In the genomic region with DNA sequence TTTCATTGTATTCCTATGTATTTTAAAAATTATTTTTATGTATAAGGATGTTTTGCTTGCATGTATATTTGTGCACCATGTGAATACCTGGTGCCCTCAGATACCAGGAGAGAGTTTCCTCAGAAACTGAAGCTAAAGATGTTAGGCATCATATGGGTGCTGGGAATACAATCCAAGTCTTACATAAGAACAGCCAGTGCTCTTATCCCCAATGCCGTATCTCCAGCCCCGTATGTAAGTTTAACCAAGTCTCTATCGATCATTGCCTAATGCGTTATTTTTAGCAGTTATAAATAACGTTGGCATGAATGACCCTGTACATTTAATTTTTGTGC, we compare ENCODE assay signal across 8 mouse cellular contexts. TPM values are rescaled to one million over a fixed set of nuclear protein-coding genes. Genes with fewer than 3 reads are reported as not detected.
A peak's percentile ranks its signal among the peaks of the same experiment; 100 is the strongest.
DNase-seq lines count a peak whose midpoint lies in the region; ATAC-seq and TF ChIP-seq lines count a peak whose summit lies in the region.
"Had no signal": no experiment of that assay in that cellular context is flagged by ENCODE, and none has a peak within 500 bp of the region (broad histone marks: within the 10 kb centered on the region; RNA-seq: fewer than 3 reads in every experiment).

No protein-coding gene starts in this region.

- peak overlapping the region; percentile 42 for H3K4me2 ChIP-seq in lung, embryonic 16.5 days (ENCODE audit: low read depth, low read length)
- H3K4me2 ChIP-seq in lung, postnatal 0 days (replicated peaks; ENCODE audit: low read depth, low read length) = no peak overlapping the region
- H3K4me2 ChIP-seq in forebrain, embryonic 15.5 days (replicated peaks) = peak overlapping the region; percentile 14; the same call in 1 of the 2 replicates
- H3K4me2 ChIP-seq in limb, embryonic 14.5 days (replicated peaks; ENCODE audit: low read depth, low read length, severe bottlenecking) = no peak overlapping the region
- peak overlapping the region; percentile 35; the same call in 1 of the 2 replicates for H3K4me2 ChIP-seq in stomach, embryonic 16.5 days (ENCODE audit: low read depth, low read length)

- DNase-seq in lung, postnatal 0 days (ENCODE audit: low spot score) = no peak
- no peak for DNase-seq in limb, embryonic 14.5 days (ENCODE audit: low spot score)
- DNase-seq in spleen, postnatal 4 days (ENCODE audit: low spot score in 2 of 2) = no peak
- no peak for DNase-seq in testis, postnatal 10 days (ENCODE audit: low spot score)

- 27% methylated on average over 5 of the region's 5 CpGs for WGBS in lung, embryonic 16.5 days
- 26% methylated on average over 5 of the region's 5 CpGs for WGBS in lung, postnatal 0 days
- 27% methylated on average over 5 of the region's 5 CpGs for WGBS in forebrain, embryonic 15.5 days
- 33% methylated on average over 5 of the region's 5 CpGs for WGBS in limb, embryonic 14.5 days
- WGBS in stomach, embryonic 16.5 days = 28% methylated on average over 5 of the region's 5 CpGs

- no peaks in the 10 kb centered on the region for H3K27me3 ChIP-seq in lung, embryonic 16.5 days (ENCODE audit: control insufficient read depth, insufficient read depth, low read depth, low read length)
- H3K27me3 ChIP-seq in lung, postnatal 0 days (replicated peaks; ENCODE audit: insufficient read depth, low read length) = no peaks in the 10 kb centered on the region
- no peaks in the 10 kb centered on the region for H3K27me3 ChIP-seq in forebrain, embryonic 15.5 days
- no peaks in the 10 kb centered on the region for H3K27me3 ChIP-seq in limb, embryonic 14.5 days (ENCODE audit: control insufficient read depth, insufficient read depth, low read length)
- no peaks in the 10 kb centered on the region for H3K27me3 ChIP-seq in stomach, embryonic 16.5 days (ENCODE audit: control insufficient read depth, insufficient read depth, low read length)

- TF ChIP-seq EP300 in lung, postnatal 0 days (IDR thresholded peaks at IDR 0.05) = no peak

- no peak for TF ChIP-seq POLR2A in limb, embryonic 14.5 days (IDR thresholded peaks at IDR 0.05; ENCODE audit: borderline replicate concordance, extremely low read depth, insufficient read depth, insufficient read length)

- H3K27ac ChIP-seq in lung, embryonic 16.5 days (ENCODE audit: low read length) = no peak overlapping the region
- no peak overlapping the region for H3K27ac ChIP-seq in lung, postnatal 0 days (ENCODE audit: low read length)
- no peak overlapping the region for H3K27ac ChIP-seq in forebrain, embryonic 15.5 days (replicated peaks)
- H3K27ac ChIP-seq in limb, embryonic 14.5 days (replicated peaks; ENCODE audit: low read depth, low read length) = no peak overlapping the region
- no peak overlapping the region for H3K27ac ChIP-seq in stomach, embryonic 16.5 days (ENCODE audit: low read length)

- peaks cover 22% of the 10 kb centered on the region for H3K36me3 ChIP-seq in lung, embryonic 16.5 days (ENCODE audit: control insufficient read depth, insufficient read depth, low read length)
- H3K36me3 ChIP-seq in lung, postnatal 0 days (ENCODE audit: insufficient read depth, low read length) = peaks cover 15% of the 10 kb centered on the region
- peaks cover 45% of the 10 kb centered on the region for H3K36me3 ChIP-seq in forebrain, embryonic 15.5 days
- H3K36me3 ChIP-seq in limb, embryonic 14.5 days (ENCODE audit: control insufficient read depth, insufficient read depth, low read length) = peaks cover 49% of the 10 kb centered on the region
- H3K36me3 ChIP-seq in stomach, embryonic 16.5 days (ENCODE audit: control insufficient read depth, insufficient read depth, low read length) = no peaks in the 10 kb centered on the region

- H3K4me3 ChIP-seq in lung, embryonic 16.5 days (ENCODE audit: low read length) = peak overlapping the region; percentile 66
- H3K4me3 ChIP-seq in lung, postnatal 0 days (ENCODE audit: low read depth, low read length) = no peak overlapping the region
- peak overlapping the region; percentile 91 for H3K4me3 ChIP-seq in forebrain, embryonic 15.5 days
- H3K4me3 ChIP-seq in limb, embryonic 14.5 days (replicated peaks; ENCODE audit: low read length) = peak overlapping the region; percentile 91
- H3K4me3 ChIP-seq in stomach, embryonic 16.5 days (replicated peaks; ENCODE audit: low read length) = peak overlapping the region; percentile 70

- H3K9ac ChIP-seq in lung, embryonic 16.5 days (ENCODE audit: low read length) = no peak overlapping the region
- H3K9ac ChIP-seq in lung, postnatal 0 days (replicated peaks; ENCODE audit: low read depth) = no peak overlapping the region
- 0 out of 2 replicates have a peak overlapping the region, but pooled peaks have one; percentile 99 for H3K9ac ChIP-seq in forebrain, embryonic 15.5 days (replicated peaks)
- H3K9ac ChIP-seq in limb, embryonic 14.5 days (ENCODE audit: low read depth, low read length, severe bottlenecking) = peak overlapping the region; percentile 91; the same call in 1 of the 2 replicates
- H3K9ac ChIP-seq in stomach, embryonic 16.5 days (ENCODE audit: low read length) = no peak overlapping the region

- ATAC-seq in lung, embryonic 16.5 days (ENCODE audit: low read depth) = no peak
- ATAC-seq in lung, postnatal 0 days = no peak
- peak; percentile 41; the same call in 1 of the 2 replicates for ATAC-seq in forebrain, embryonic 15.5 days (replicated peaks)
- ATAC-seq in limb, embryonic 14.5 days (ENCODE audit: low FRiP score, low read depth) = 0 out of 2 replicates have a peak, but pooled peaks have one; percentile 4
- ATAC-seq in stomach, embryonic 16.5 days (ENCODE audit: insufficient read depth, low FRiP score) = peak; percentile 28; the same call in 1 of the 2 replicates

- peaks cover 10% of the 10 kb centered on the region for H3K4me1 ChIP-seq in lung, embryonic 16.5 days (replicated peaks; ENCODE audit: control insufficient read depth, insufficient read depth, low read length)
- H3K4me1 ChIP-seq in lung, postnatal 0 days (ENCODE audit: insufficient read depth, low read depth, low read length) = no peaks in the 10 kb centered on the region; the same call in 1 of the 2 replicates
- peaks cover 18% of the 10 kb centered on the region for H3K4me1 ChIP-seq in forebrain, embryonic 15.5 days
- peaks cover 4% of the 10 kb centered on the region; the same call in 1 of the 2 replicates for H3K4me1 ChIP-seq in limb, embryonic 14.5 days (ENCODE audit: control insufficient read depth, insufficient read depth, low read length)
- peaks cover 5% of the 10 kb centered on the region for H3K4me1 ChIP-seq in stomach, embryonic 16.5 days (ENCODE audit: control insufficient read depth, insufficient read depth, low read length)

- TF ChIP-seq CTCF in lung, postnatal 0 days (IDR thresholded peaks at IDR 0.05) = no peak

- H3K9me3 ChIP-seq in lung, embryonic 16.5 days (ENCODE audit: control insufficient read depth, low read length) = no peaks in the 10 kb centered on the region
- no peaks in the 10 kb centered on the region for H3K9me3 ChIP-seq in lung, postnatal 0 days (ENCODE audit: low read length)
- H3K9me3 ChIP-seq in forebrain, embryonic 15.5 days = no peaks in the 10 kb centered on the region
- H3K9me3 ChIP-seq in limb, embryonic 14.5 days (ENCODE audit: control insufficient read depth, low read length) = no peaks in the 10 kb centered on the region
- no peaks in the 10 kb centered on the region for H3K9me3 ChIP-seq in stomach, embryonic 16.5 days (replicated peaks; ENCODE audit: control insufficient read depth, low read length)

RNA-seq across cellular contexts. Expression of gene Polr2c, which starts 0.3 kb away (rescaled TPM):
- polyA plus RNA-seq in lung, embryonic 16.5 days (2015; fragmentation: Nextera tagmentation; extraction: Ambion mirVana) = 150 and 157 TPM in 2 replicates
- 98.4 and 103 TPM in 2 replicates for polyA plus RNA-seq in lung, postnatal 0 days (2015; fragmentation: Nextera tagmentation; extraction: Ambion mirVana)
- polyA plus RNA-seq in forebrain, embryonic 15.5 days (2015; fragmentation: Nextera tagmentation; extraction: Ambion mirVana) = 150 and 153 TPM in 2 replicates
- polyA plus RNA-seq in limb, embryonic 14.5 days (2012; rRNA removed) = 129 and 135 TPM in 2 replicates
- polyA plus RNA-seq in limb, embryonic 14.5 days (2014; fragmentation: Nextera tagmentation; extraction: Ambion mirVana) = 135 and 140 TPM in 2 replicates
- 128 and 129 TPM in 2 replicates for polyA plus RNA-seq in stomach, embryonic 16.5 days (2015; fragmentation: Nextera tagmentation; extraction: Ambion mirVana)

RNA-seq across cellular contexts. Expression of gene Ciapin1, which starts 18.8 kb away (rescaled TPM):
- polyA plus RNA-seq in lung, embryonic 16.5 days (2015; fragmentation: Nextera tagmentation; extraction: Ambion mirVana) = 91.2 and 91.9 TPM in 2 replicates
- polyA plus RNA-seq in lung, postnatal 0 days (2015; fragmentation: Nextera tagmentation; extraction: Ambion mirVana) = 66.7 and 74.5 TPM in 2 replicates
- 144 and 145 TPM in 2 replicates for polyA plus RNA-seq in forebrain, embryonic 15.5 days (2015; fragmentation: Nextera tagmentation; extraction: Ambion mirVana)
- 55.0 and 55.2 TPM in 2 replicates for polyA plus RNA-seq in limb, embryonic 14.5 days (2012; rRNA removed)
- 83.6 and 84.3 TPM in 2 replicates for polyA plus RNA-seq in limb, embryonic 14.5 days (2014; fragmentation: Nextera tagmentation; extraction: Ambion mirVana)
- 78.3 and 84.7 TPM in 2 replicates for polyA plus RNA-seq in stomach, embryonic 16.5 days (2015; fragmentation: Nextera tagmentation; extraction: Ambion mirVana)

RNA-seq across cellular contexts. Expression of gene Coq9, which starts 18.9 kb away (rescaled TPM):
- polyA plus RNA-seq in lung, embryonic 16.5 days (2015; fragmentation: Nextera tagmentation; extraction: Ambion mirVana) = 69.1 and 69.7 TPM in 2 replicates
- polyA plus RNA-seq in lung, postnatal 0 days (2015; fragmentation: Nextera tagmentation; extraction: Ambion mirVana) = 47.1 and 51.4 TPM in 2 replicates
- 57.2 and 59.6 TPM in 2 replicates for polyA plus RNA-seq in forebrain, embryonic 15.5 days (2015; fragmentation: Nextera tagmentation; extraction: Ambion mirVana)
- polyA plus RNA-seq in limb, embryonic 14.5 days (2012; rRNA removed) = 84.5 and 88.1 TPM in 2 replicates
- 72.4 and 86.0 TPM in 2 replicates for polyA plus RNA-seq in limb, embryonic 14.5 days (2014; fragmentation: Nextera tagmentation; extraction: Ambion mirVana)
- polyA plus RNA-seq in stomach, embryonic 16.5 days (2015; fragmentation: Nextera tagmentation; extraction: Ambion mirVana) = 84.6 and 94.3 TPM in 2 replicates

RNA-seq across cellular contexts. Expression of gene Dok4, which starts 19.2 kb away (rescaled TPM):
- 49.4 and 49.7 TPM in 2 replicates for polyA plus RNA-seq in lung, embryonic 16.5 days (2015; fragmentation: Nextera tagmentation; extraction: Ambion mirVana)
- 42.7 and 47.5 TPM in 2 replicates for polyA plus RNA-seq in lung, postnatal 0 days (2015; fragmentation: Nextera tagmentation; extraction: Ambion mirVana)
- polyA plus RNA-seq in forebrain, embryonic 15.5 days (2015; fragmentation: Nextera tagmentation; extraction: Ambion mirVana) = 63.6 and 69.2 TPM in 2 replicates
- 29.1 and 35.8 TPM in 2 replicates for polyA plus RNA-seq in limb, embryonic 14.5 days (2012; rRNA removed)
- 23.3 and 26.9 TPM in 2 replicates for polyA plus RNA-seq in limb, embryonic 14.5 days (2014; fragmentation: Nextera tagmentation; extraction: Ambion mirVana)
- 28.8 and 29.5 TPM in 2 replicates for polyA plus RNA-seq in stomach, embryonic 16.5 days (2015; fragmentation: Nextera tagmentation; extraction: Ambion mirVana)

RNA-seq across cellular contexts. Expression of gene Ccl17, which starts 46.7 kb away (rescaled TPM):
- 0.62 TPM in 1 of 2 replicates, not detected in the other for polyA plus RNA-seq in lung, embryonic 16.5 days (2015; fragmentation: Nextera tagmentation; extraction: Ambion mirVana)
- 5.7 and 9.1 TPM in 2 replicates for polyA plus RNA-seq in lung, postnatal 0 days (2015; fragmentation: Nextera tagmentation; extraction: Ambion mirVana)
- 0.82 and 0.87 TPM in 2 replicates for polyA plus RNA-seq in forebrain, embryonic 15.5 days (2015; fragmentation: Nextera tagmentation; extraction: Ambion mirVana)
- 0.45 TPM in 1 of 2 replicates, not detected in the other for polyA plus RNA-seq in limb, embryonic 14.5 days (2012; rRNA removed)
- 0.67 TPM in 1 of 2 replicates, not detected in the other for polyA plus RNA-seq in limb, embryonic 14.5 days (2014; fragmentation: Nextera tagmentation; extraction: Ambion mirVana)
- 0.30 TPM in 1 of 2 replicates, not detected in the other for polyA plus RNA-seq in stomach, embryonic 16.5 days (2015; fragmentation: Nextera tagmentation; extraction: Ambion mirVana)
- polyA plus RNA-seq: macrophage had no signal

Comparison
In these comparisons a context has a peak if more than half of its experiments do, and no peak if none do; other contexts are left out.
1. H3K4me2 ChIP-seq: peak in lung, embryonic 16.5 days (single experiment), forebrain, embryonic 15.5 days (single experiment) and stomach, embryonic 16.5 days (single experiment); none in lung, postnatal 0 days (single experiment) and limb, embryonic 14.5 days (single experiment).
2. ATAC-seq: peak in forebrain, embryonic 15.5 days (single experiment), limb, embryonic 14.5 days (single experiment) and stomach, embryonic 16.5 days (single experiment); none in lung, embryonic 16.5 days (single experiment) and lung, postnatal 0 days (single experiment).
3. H3K9ac ChIP-seq: peak in forebrain, embryonic 15.5 days (single experiment) and limb, embryonic 14.5 days (single experiment); none in lung, embryonic 16.5 days (single experiment), lung, postnatal 0 days (single experiment) and stomach, embryonic 16.5 days (single experiment).